ENCODE assay signal across 15 mouse cellular contexts in the genomic region with DNA sequence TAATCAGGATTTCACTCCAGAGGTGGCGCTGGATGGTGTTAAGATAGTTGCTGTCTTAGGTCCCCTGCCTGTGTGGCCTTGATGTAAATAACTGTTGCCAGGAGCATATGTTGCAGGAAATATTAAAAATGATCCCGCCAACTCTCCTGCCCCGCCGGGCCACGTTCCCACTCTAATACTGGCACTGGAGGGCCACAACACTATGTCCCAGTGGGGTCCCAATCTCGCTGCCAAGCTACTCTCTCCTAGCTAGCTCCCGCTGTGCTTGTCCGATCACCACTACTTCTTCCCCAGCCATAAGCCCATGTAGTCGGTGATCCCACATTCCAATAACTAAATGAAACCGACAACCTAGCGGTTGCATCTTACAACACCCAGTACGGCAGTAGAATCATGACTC. TPM values are rescaled to one million over a fixed set of nuclear protein-coding genes. Genes with fewer than 3 reads are reported as not detected.
"Had no signal": no experiment of that assay in that cellular context is flagged by ENCODE, and none has a peak within 500 bp of the region (broad histone marks: within the 10 kb centered on the region; RNA-seq: fewer than 3 reads in every experiment).

No protein-coding gene starts in this region.

- H3K4me3 ChIP-seq: layer of hippocampus, adult 2 months; limb, embryonic 15.5 days; liver, embryonic 12.5 days; megakaryocyte, embryonic 14.5 days; midbrain, embryonic 15.5 days; neural tube, embryonic 12.5 days had no signal

- H3K4me1 ChIP-seq: liver, embryonic 12.5 days; megakaryocyte, embryonic 14.5 days; neural tube, embryonic 12.5 days had no signal

- H3K36me3 ChIP-seq: limb, embryonic 15.5 days; liver, embryonic 12.5 days; midbrain, embryonic 15.5 days; neural tube, embryonic 12.5 days had no signal

- H3K27me3 ChIP-seq: limb, embryonic 15.5 days; liver, embryonic 12.5 days; megakaryocyte, embryonic 14.5 days; midbrain, embryonic 15.5 days; neural tube, embryonic 12.5 days had no signal

- DNase-seq: kidney, postnatal 36 days; lung, embryonic 14.5 days; lung, postnatal 10 days; lung, postnatal 4 days; thymus, postnatal 4 days had no signal

- H3K27ac ChIP-seq: kidney, postnatal 0 days; layer of hippocampus, adult 2 months; limb, embryonic 15.5 days; liver, embryonic 12.5 days; midbrain, embryonic 15.5 days; neural tube, embryonic 12.5 days; stomach, postnatal 0 days had no signal

RNA-seq across cellular contexts. Expression of a gene that starts 36.9 kb away (rescaled TPM):
- total RNA-seq: monocyte, adult 5-6 weeks; neutrophil, adult 5-6 weeks had no signal
